Mouse (Mus musculus) olfactory bulb, adult 2 months (tissue): ENCODE data around the gene Speg.

Experiments
- CTCF ChIP-seq: fragments of 200-500 bp; IDR thresholded peaks from 2 replicates; pipeline ENCODE4 v1.5.1; 2012; ENCODE audit warnings: low read depth, mild to moderate bottlenecking, low read length, moderate library complexity; ENCODE audit not compliant: insufficient read depth
- POLR2A ChIP-seq: fragments of 200-500 bp; IDR thresholded peaks from 2 replicates; pipeline ENCODE4 v1.6.1; 2012; ENCODE audit warnings: mild to moderate bottlenecking, low read depth, low read length, moderate library complexity; ENCODE audit not compliant: insufficient read depth

GRCm38 (mm10) chr1:75373276-75373675 lies 1.8 kb upstream of the Speg start:
- TF ChIP-seq POLR2A (no peak), CTCF (no peak)
